Mouse (Mus musculus) intestine, postnatal 0 days (tissue): ENCODE measurements at regions not wholly inside any gene's neighbourhood (a gene's known extent, or its start where the extent isn't known, plus 50 kb on each side); places are given as distances from the start of the nearest gene placed in this dataset.

ENCODE experiments used
- ATAC-seq: fragments of 200-750 bp; cut with Nextera tagmentation; 2 replicates; pipeline ENCODE4 v1.8.0; 2017; ENCODE audit warnings: mild to moderate bottlenecking, moderate TSS enrichment, moderate library complexity
- H3K27ac ChIP-seq: fragments of 300-500 bp; sonication (generic); 2 replicates; pipeline ENCODE4 v1.5.1; 2014; ENCODE audit warnings: mild to moderate bottlenecking, low read depth, low read length, moderate library complexity
- H3K27me3 ChIP-seq: fragments of 300-500 bp; sonication (generic); replicated peaks from 2 replicates; pipeline ENCODE4 v1.6.1; 2014; ENCODE audit warnings: low read length, mixed read lengths; ENCODE audit not compliant: control insufficient read depth, insufficient read depth
- H3K36me3 ChIP-seq: fragments of 300-500 bp; sonication (generic); 2 replicates; pipeline ENCODE4 v1.6.1; 2014; ENCODE audit warnings: mild to moderate bottlenecking, moderate library complexity; ENCODE audit not compliant: control insufficient read depth, insufficient read depth
- H3K4me1 ChIP-seq: fragments of 300-500 bp; sonication (generic); replicated peaks from 2 replicates; pipeline ENCODE4 v1.6.1; 2014; ENCODE audit warnings: antibody characterized with exemption, low read length, mixed read lengths; ENCODE audit not compliant: control insufficient read depth, insufficient read depth
- H3K4me2 ChIP-seq: fragments of 300-500 bp; sonication (generic); replicated peaks from 2 replicates; pipeline ENCODE4 v1.6.1; 2014; ENCODE audit warnings: low read depth, mild to moderate bottlenecking, moderate library complexity
- H3K4me3 ChIP-seq: fragments of 300-500 bp; sonication (generic); 2 replicates; pipeline ENCODE4 v1.5.1; 2014; ENCODE audit warnings: low read depth, low read length
- H3K9ac ChIP-seq: fragments of 300-500 bp; sonication (generic); 2 replicates; pipeline ENCODE4 v1.6.1; 2014; ENCODE audit warnings: mild to moderate bottlenecking, low read depth, low read length
- H3K9me3 ChIP-seq: fragments of 300-500 bp; sonication (generic); 2 replicates; pipeline ENCODE4 v1.6.1; 2016; ENCODE audit warnings: mixed run types; ENCODE audit not compliant: control insufficient read depth
- CTCF ChIP-seq: sonication (generic); IDR thresholded peaks from 2 replicates; pipeline ENCODE4 v1.5.1; 2016; ENCODE audit warnings: low read depth, mild to moderate bottlenecking, control low read depth, antibody characterized with exemption, moderate library complexity
- WGBS: fragments of 180-500 bp; shearing (Covaris S2); extraction: QIAGEN DNeasy Blood & Tissue Kit; methylation state at CpG from one replicate; pipeline ENCODE4 v1.1.7; 2014; 5-methylcytosine and 5-hydroxymethylcytosine counted together

DNA sequence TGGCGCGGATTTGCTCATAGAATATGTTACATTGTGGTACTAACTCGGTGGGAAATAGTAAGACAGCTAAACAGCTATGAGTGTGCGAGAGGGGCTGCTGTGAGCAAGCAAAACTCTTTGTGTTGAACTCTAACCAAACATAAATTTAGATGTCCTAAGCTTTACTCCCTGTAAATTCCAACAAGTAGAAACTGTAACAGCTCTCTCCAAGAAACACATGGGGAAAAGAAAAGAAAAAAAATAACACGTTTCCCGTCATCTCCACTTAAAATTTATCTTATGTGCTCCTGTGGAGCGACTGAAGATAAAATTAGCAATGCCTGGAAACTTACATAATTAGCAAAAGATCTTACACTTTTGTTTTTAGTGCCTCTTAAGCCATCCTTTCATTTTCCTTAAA is 226.2 kb upstream of the Gcfc2 start:
- no peak for ATAC-seq
- Histone ChIP-seq H3K9ac (no peak overlapping the region), H3K27me3 (no peaks in the 10 kb centered on the region), H3K27ac (no peak overlapping the region), H3K4me1 (no peaks in the 10 kb centered on the region), H3K4me3 (no peak overlapping the region), H3K4me2 (no peak overlapping the region), H3K36me3 (no peaks in the 10 kb centered on the region), H3K9me3 (no peaks in the 10 kb centered on the region)
- TF ChIP-seq CTCF, result no peak
- WGBS, result 84% methylated on average over 7 of the region's 7 CpGs

DNA sequence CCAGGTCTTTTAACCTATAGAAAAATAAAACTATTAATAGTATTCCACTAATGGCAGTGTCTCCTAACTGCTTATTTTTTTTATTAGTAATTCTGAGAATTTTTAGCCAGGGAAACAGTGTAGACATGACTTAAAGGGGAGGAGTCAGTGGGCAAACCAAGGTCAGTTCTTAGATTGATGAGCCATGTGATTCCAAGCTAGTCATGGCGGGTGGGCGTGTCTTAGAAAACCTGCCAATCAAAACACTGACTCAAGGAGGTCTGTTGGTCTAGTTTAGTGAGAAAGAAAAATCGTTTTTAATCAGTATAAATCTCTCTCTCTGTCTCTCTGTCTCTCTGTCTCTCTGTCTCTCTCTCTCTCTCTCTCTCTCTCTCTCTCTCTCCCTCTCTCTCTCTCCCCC is 225.3 kb upstream of the Gcfc2 start:
- H3K4me3 ChIP-seq, result no peak overlapping the region
- H3K4me1 ChIP-seq, result no peaks in the 10 kb centered on the region
- TF ChIP-seq CTCF, result no peak
- no peak for ATAC-seq
- no peak overlapping the region for H3K4me2 ChIP-seq
- H3K9me3 ChIP-seq, result no peaks in the 10 kb centered on the region
- 81% methylated on average over 3 of the region's 3 CpGs for WGBS
- no peaks in the 10 kb centered on the region for H3K36me3 ChIP-seq
- H3K27ac ChIP-seq, result no peak overlapping the region
- no peaks in the 10 kb centered on the region for H3K27me3 ChIP-seq
- no peak overlapping the region for H3K9ac ChIP-seq

DNA sequence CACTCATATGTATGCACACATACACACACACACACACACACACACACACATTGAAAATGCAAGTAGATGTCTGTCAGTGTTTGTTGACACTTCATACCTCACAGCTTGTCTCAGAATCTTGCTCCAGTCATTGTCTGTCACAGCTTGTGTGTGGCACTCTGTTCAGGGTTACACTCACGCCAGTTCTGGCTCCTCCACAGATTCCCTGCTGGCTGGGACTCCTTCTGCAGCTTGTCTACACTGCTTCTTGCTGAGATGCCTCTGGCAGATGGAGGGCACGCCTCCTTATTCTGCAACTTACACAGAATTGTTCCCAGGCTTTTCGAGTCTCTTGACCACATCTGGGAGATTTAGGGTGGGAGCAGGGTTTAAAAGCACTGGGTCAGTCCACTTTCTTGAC is 208.6 kb upstream of the Gcfc2 start:
- Histone ChIP-seq H3K4me1 (no peaks in the 10 kb centered on the region), H3K9me3 (no peaks in the 10 kb centered on the region), H3K4me2 (no peak overlapping the region), H3K9ac (no peak overlapping the region), H3K27ac (no peak overlapping the region), H3K27me3 (no peaks in the 10 kb centered on the region), H3K4me3 (no peak overlapping the region), H3K36me3 (no peaks in the 10 kb centered on the region)
- ATAC-seq, result no peak
- WGBS, result 68% methylated on average over 3 of the region's 3 CpGs
- TF ChIP-seq CTCF, result no peak

DNA sequence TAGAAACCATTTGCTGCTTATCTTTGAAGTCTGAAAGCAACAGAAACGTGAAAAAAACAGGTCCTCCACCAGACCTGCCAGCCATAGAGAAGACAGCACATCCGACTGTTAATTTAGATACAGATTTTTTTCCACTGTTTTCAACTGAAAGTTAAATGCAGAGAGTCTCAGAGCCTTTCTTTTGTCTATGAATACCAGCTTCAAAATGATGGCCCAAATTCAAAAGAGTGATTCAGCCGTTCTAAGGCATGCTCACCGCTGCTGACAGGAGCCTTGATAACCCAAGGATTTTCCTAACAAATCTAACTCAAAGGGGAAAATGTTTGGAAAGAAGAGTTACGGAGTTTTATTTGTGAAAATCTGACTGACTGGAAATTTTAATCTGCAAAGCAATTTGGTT is 207.1 kb upstream of the Gcfc2 start:
- Histone ChIP-seq H3K4me3 (no peak overlapping the region), H3K27ac (no peak overlapping the region), H3K4me1 (no peaks in the 10 kb centered on the region), H3K9ac (no peak overlapping the region), H3K9me3 (no peaks in the 10 kb centered on the region), H3K27me3 (no peaks in the 10 kb centered on the region), H3K4me2 (no peak overlapping the region), H3K36me3 (no peaks in the 10 kb centered on the region)
- WGBS, result 79% methylated on average over 5 of the region's 5 CpGs
- no peak for TF ChIP-seq CTCF
- no peak for ATAC-seq

DNA sequence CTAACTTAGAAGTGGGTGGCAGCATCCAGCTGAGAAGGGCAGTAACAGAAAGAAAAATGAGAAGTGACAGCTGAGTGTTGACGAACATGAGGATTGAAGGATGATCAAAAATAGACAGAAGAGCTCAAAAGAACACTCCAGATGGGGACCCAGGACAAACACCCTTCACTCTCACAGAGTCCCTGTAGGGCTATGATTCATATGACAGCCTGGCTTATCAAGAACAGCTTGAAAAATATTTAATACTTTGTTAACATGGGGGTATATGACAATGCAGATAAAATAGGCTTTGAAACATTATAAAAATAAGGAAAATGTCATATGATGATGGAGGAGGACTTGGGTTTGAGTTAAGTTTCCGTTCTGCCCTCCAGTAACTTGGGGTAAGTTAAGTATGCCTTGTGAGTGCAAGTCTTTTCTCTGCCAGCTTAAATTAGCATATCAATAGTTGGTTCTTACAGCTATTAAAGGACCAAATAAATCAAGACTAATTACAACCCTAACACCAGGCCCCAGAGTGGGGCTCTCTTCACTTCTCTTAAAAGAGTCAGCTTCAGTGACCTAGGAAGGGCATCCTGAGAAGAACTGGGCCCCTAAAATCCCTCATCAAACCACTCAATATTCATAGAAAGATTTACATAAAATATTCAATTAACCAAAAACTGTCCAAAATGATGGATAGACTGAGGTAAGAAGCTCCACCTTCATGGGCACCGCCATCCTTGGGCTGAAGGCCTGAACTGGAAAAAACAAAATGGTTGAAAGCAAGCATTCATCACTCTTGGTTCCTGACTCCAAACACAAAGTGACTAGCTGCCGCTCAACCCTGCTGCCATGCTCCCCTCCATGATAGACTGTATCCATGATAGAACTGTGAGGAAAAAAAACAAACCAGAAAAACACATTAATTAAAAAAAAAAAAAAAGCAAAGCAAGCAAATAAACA is 198.6 kb upstream of the Gcfc2 start:
- H3K4me3 ChIP-seq, result no peak overlapping the region
- no peak overlapping the region for H3K4me2 ChIP-seq
- WGBS, result 86% methylated on average over 4 of the region's 4 CpGs
- no peaks in the 10 kb centered on the region for H3K4me1 ChIP-seq
- no peak overlapping the region for H3K9ac ChIP-seq
- no peaks in the 10 kb centered on the region for H3K27me3 ChIP-seq
- no peak overlapping the region for H3K27ac ChIP-seq
- no peak for TF ChIP-seq CTCF
- no peaks in the 10 kb centered on the region for H3K9me3 ChIP-seq
- no peak for ATAC-seq
- H3K36me3 ChIP-seq, result no peaks in the 10 kb centered on the region

DNA sequence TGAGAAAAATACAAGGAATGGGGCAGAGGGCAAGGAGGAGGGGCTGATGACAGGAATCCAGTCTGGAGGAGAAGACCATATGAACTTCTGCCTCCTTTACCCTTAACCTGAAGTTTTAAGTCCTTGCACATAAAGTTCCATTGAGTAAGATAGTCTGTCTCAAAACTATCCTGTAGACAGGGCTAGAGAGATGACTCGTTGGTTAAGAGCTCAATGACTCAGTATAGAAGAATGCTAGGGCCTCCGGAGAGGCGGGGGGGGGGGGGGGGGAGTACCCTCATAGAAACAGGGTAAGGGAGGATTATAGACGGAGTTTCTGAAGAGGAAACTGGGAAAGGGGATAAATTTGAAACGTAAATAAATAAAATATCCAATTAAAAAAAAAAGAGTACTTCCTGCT is 191.8 kb upstream of the Gcfc2 start:
- Histone ChIP-seq H3K4me2 (no peak overlapping the region), H3K4me3 (no peak overlapping the region), H3K36me3 (no peaks in the 10 kb centered on the region), H3K27me3 (no peaks in the 10 kb centered on the region), H3K27ac (no peak overlapping the region), H3K9me3 (no peaks in the 10 kb centered on the region), H3K9ac (no peak overlapping the region), H3K4me1 (no peaks in the 10 kb centered on the region)
- no peak for ATAC-seq
- no peak for TF ChIP-seq CTCF
- 48% methylated on average over 4 of the region's 5 CpGs for WGBS
